Mouse (Mus musculus): Measurements from ENCODE around the gene Etnk1. TPM values are rescaled to one million over a fixed set of nuclear protein-coding genes. Genes with fewer than 3 reads are reported as not detected.
A peak's percentile ranks its signal among the peaks of the same experiment; 100 is the strongest.
"Not testable (repeated sequence)": the region's sequence is repeated elsewhere in the genome, so short reads cannot be mapped to it uniquely, and the experiment has no call there.

Gene Etnk1
- total RNA-seq, 2 experiments from 2014 or later: 16.1 to 20.3 TPM

GRCm38 (mm10) chr6:143171066-143171465 is 4.0 kb downstream of the Etnk1 start:
- no peak for DNase-seq

- DNase-seq: no peak
Observed at GRCm38 (mm10) chr6:143171781-143172465, 4.9 kb downstream of the Etnk1 start.

GRCm38 (mm10) chr6:143172683-143173082 is 5.7 kb downstream of the Etnk1 start:
- not testable (repeated sequence) for DNase-seq

- no peak for DNase-seq
Observed at GRCm38 (mm10) chr6:143174226-143174625, 7.2 kb downstream of the Etnk1 start.

GRCm38 (mm10) chr6:143174906-143175656 is 8.1 kb downstream of the Etnk1 start:
- peak; percentile 27 for DNase-seq

- DNase-seq: no peak
Observed at GRCm38 (mm10) chr6:143176076-143176475, 9.1 kb downstream of the Etnk1 start.

GRCm38 (mm10) chr6:143176591-143176990 is 9.6 kb downstream of the Etnk1 start:
- no peak for DNase-seq

- DNase-seq: no peak
Observed at GRCm38 (mm10) chr6:143179181-143179580, 12.2 kb downstream of the Etnk1 start.

GRCm38 (mm10) chr6:143179733-143180132 is 12.7 kb downstream of the Etnk1 start:
- no peak for DNase-seq

- no peak for DNase-seq
Observed at GRCm38 (mm10) chr6:143180511-143180910, 13.5 kb downstream of the Etnk1 start.

- no peak for DNase-seq
Observed at GRCm38 (mm10) chr6:143184099-143184498, 17.1 kb downstream of the Etnk1 start.

GRCm38 (mm10) chr6:143184745-143185144 is 17.7 kb downstream of the Etnk1 start:
- DNase-seq: no peak

- no peak for DNase-seq
Observed at GRCm38 (mm10) chr6:143190838-143191476, 23.9 kb downstream of the Etnk1 start.

GRCm38 (mm10) chr6:143191477-143192098 is 24.6 kb downstream of the Etnk1 start:
- DNase-seq: no peak

- DNase-seq: no peak
Observed at GRCm38 (mm10) chr6:143192709-143193108, 25.7 kb downstream of the Etnk1 start.

- DNase-seq: no peak
Observed at GRCm38 (mm10) chr6:143193166-143193565, 26.1 kb downstream of the Etnk1 start.

GRCm38 (mm10) chr6:143193641-143194040 is 26.6 kb downstream of the Etnk1 start:
- DNase-seq: no peak

GRCm38 (mm10) chr6:143197053-143197452 is 30.0 kb downstream of the Etnk1 start:
- DNase-seq: no peak

GRCm38 (mm10) chr6:143198421-143198820 is 31.4 kb downstream of the Etnk1 start:
- no peak for DNase-seq

GRCm38 (mm10) chr6:143203097-143203496 is 36.1 kb downstream of the Etnk1 start:
- DNase-seq: no peak

- no peak for DNase-seq
Observed at GRCm38 (mm10) chr6:143208880-143209279, 41.9 kb downstream of the Etnk1 start.

GRCm38 (mm10) chr6:143212766-143213165 is 45.7 kb downstream of the Etnk1 start:
- DNase-seq: no peak

- DNase-seq: no peak
Observed at GRCm38 (mm10) chr6:143213461-143213860, 46.4 kb downstream of the Etnk1 start.

All from gastrocnemius, postnatal 10 days (tissue).